Mouse (Mus musculus) cerebellum, adult 2 months (tissue): ENCODE results near the gene Dmkn.

Experiments used
- CTCF ChIP-seq: fragments of 200-500 bp; IDR thresholded peaks from 2 replicates; pipeline ENCODE4 v1.5.1; 2011; ENCODE audit warnings: low read depth, mild to moderate bottlenecking, control low read depth, low read length, moderate library complexity, borderline replicate concordance; ENCODE audit not compliant: insufficient read depth
- POLR2A ChIP-seq: fragments of 200-500 bp; IDR thresholded peaks from 2 replicates; pipeline ENCODE4 v1.6.1; 2011; ENCODE audit warnings: low read length, control low read depth, borderline replicate concordance; ENCODE audit not compliant: insufficient read depth

DNA sequence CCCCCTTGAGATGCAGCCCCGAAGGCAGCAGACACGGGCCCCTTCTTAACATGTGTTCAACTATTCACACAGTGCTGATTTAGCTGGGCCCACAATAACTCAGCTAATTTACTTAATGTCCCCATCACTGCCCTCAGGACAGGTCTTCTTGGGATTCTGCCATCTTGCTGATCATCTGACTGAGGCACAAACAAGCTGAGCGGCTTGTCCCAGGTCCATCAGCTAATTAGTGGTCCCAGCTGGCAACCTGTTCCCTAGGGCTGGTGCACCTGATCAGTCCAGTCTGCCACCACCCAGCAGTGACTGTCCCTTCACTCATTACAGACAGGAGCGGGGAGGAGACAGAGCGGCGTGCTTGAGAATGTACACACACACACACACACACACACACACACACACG is 42.3 kb upstream of the Dmkn start:
- no peak for TF ChIP-seq CTCF
- no peak for TF ChIP-seq POLR2A
